Mouse (Mus musculus) MEL (cell line): ENCODE results near the gene Mtx1.

ENCODE experiments used
- CTCF ChIP-seq, 3 experiments: IDR thresholded peaks in 2 of 3; conservative IDR thresholded peaks in 1 of 3; 2 replicates each; pipeline ENCODE4 v1.5.1; 2011 to 2012; ENCODE audit warnings: low read length in 3 of 3, low read depth in 2 of 3, mild to moderate bottlenecking in 2 of 3, improper control_type of control experiment in 1 of 3, inconsistent platforms in 1 of 3, mixed read lengths in 1 of 3, moderate library complexity in 1 of 3; ENCODE audit not compliant: control insufficient read depth in 1 of 3, insufficient read depth in 1 of 3, poor library complexity in 1 of 3, severe bottlenecking in 1 of 3
- ELF1 ChIP-seq: IDR thresholded peaks from 2 replicates; pipeline ENCODE4 v1.6.1; 2014; ENCODE audit warnings: low read depth, mild to moderate bottlenecking, inconsistent platforms, low read length, improper control_type of control experiment, moderate library complexity
- EP300 ChIP-seq, 2 experiments: IDR thresholded peaks; 2 replicates each; pipeline ENCODE4 v1.6.1; 2011; ENCODE audit warnings: improper control_type of control experiment in 2 of 2, low read length in 2 of 2, low read depth in 1 of 2, mild to moderate bottlenecking in 1 of 2
- ETS1 ChIP-seq: IDR thresholded peaks from 2 replicates; pipeline ENCODE4 v1.6.1; 2012; ENCODE audit warnings: low read depth, mild to moderate bottlenecking, inconsistent platforms, low read length, improper control_type of control experiment, moderate library complexity
- GATA1 ChIP-seq: IDR thresholded peaks from 2 replicates; pipeline ENCODE4 v1.6.1; 2011; ENCODE audit warnings: low read depth, low read length, improper control_type of control experiment
- HCFC1 ChIP-seq: IDR thresholded peaks from 2 replicates; pipeline ENCODE4 v1.6.1; 2012; ENCODE audit warnings: low read depth, mild to moderate bottlenecking, inconsistent platforms, low read length, improper control_type of control experiment, moderate library complexity
- JUND ChIP-seq: IDR thresholded peaks from 2 replicates; pipeline ENCODE4 v1.6.1; 2011; ENCODE audit warnings: low read depth, mild to moderate bottlenecking, improper control_type of control experiment, low read length
- MYC ChIP-seq: IDR thresholded peaks from 2 replicates; pipeline ENCODE4 v1.6.1; 2011; ENCODE audit warnings: low read depth, mild to moderate bottlenecking, low read length, improper control_type of control experiment, moderate library complexity
- NELFE ChIP-seq: IDR thresholded peaks from 2 replicates; pipeline ENCODE4 v1.6.1; 2011; ENCODE audit warnings: low read depth, low read length, improper control_type of control experiment
- NRF1 ChIP-seq: IDR thresholded peaks from 2 replicates; pipeline ENCODE4 v1.6.1; 2014; ENCODE audit warnings: low read depth, mild to moderate bottlenecking, inconsistent platforms, low read length, improper control_type of control experiment, moderate library complexity; ENCODE audit not compliant: poor library complexity, insufficient read depth, severe bottlenecking
- POLR2A ChIP-seq, 2 experiments: IDR thresholded peaks; 2 replicates each; pipeline ENCODE4 v1.6.1; 2011 to 2012; ENCODE audit warnings: low read length in 2 of 2, mild to moderate bottlenecking in 2 of 2, control low read depth in 1 of 2, improper control_type of control experiment in 1 of 2, low read depth in 1 of 2, moderate library complexity in 1 of 2; ENCODE audit not compliant: control insufficient read depth in 1 of 2, insufficient read depth in 1 of 2, poor library complexity in 1 of 2

DNA sequence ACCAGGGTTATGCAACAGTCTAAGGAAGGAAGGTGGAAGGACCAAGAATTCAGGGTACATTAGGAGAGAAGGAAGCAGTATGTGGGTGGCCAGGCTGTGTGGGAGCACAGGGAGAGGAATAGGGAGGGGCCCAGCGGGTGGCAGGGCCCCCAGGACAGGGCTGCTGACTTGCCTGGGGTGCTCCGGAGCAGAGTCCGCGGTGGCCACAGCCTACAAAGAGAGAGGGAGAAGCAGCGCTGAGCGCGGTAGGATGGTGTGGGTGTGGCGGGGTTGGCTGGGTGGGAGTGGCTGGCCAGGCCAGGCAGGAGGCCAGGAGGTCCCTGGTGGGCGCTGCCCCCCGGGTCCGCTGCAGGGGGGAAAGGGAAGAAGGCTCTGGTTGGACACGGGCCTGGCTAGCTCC is 11.6 kb upstream of the Mtx1 start:
- TF ChIP-seq EP300 (IDR thresholded peaks at IDR 0.05; ENCODE audit: low read depth in 1 of 2, low read length in 2 of 2) (no peak), CTCF (IDR thresholded peaks at IDR 0.05 in 2 of 3, conservative IDR thresholded peaks at IDR 0.05 in 1 of 3; ENCODE audit: control insufficient read depth in 1 of 3, insufficient read depth in 1 of 3, low read depth in 2 of 3, low read length in 3 of 3, poor library complexity in 1 of 3, severe bottlenecking in 1 of 3) (no peak), GATA1 (no peak), POLR2A (IDR thresholded peaks at IDR 0.05; ENCODE audit: control insufficient read depth in 1 of 2, insufficient read depth in 1 of 2, low read depth in 1 of 2, low read length in 2 of 2, poor library complexity in 1 of 2) (no peak), ETS1 (no peak), JUND (no peak), NELFE (no peak), ELF1 (no peak), NRF1 (no peak), HCFC1 (no peak), MYC (no peak)
